Mouse (Mus musculus): ENCODE data around the gene Kalrn. TPM values are rescaled to one million over a fixed set of nuclear protein-coding genes. Genes with fewer than 3 reads are reported as not detected.
"Not testable (repeated sequence)": the region's sequence is repeated elsewhere in the genome, so short reads cannot be mapped to it uniquely, and the experiment has no call there.

The Kalrn gene
- total RNA-seq, 2 experiments from 2014 or later = 30.2 to 32.1 TPM

DNA sequence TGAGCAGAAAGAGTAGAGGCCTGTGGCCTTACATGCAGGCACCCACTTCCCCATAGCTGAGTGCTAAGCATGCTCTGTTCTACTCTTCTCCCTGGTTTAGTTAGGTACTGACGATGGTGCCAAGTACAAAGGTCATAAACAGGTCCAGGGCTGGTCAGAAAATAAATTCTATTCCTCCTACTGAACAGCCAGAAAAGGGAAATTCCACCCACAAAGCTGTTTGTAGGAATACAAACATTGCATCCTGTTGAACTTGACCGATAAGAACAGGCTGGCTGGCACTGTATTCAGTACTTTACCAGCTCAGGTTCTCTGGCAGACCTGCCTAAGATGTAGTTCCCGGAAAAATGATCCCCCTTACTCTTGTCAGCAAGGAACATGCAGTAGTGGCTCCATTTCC lies 247.5 kb downstream of the Kalrn start:
- intact Hi-C loops (cut with DNase I) = no loop called here
- no peak for DNase-seq

DNA sequence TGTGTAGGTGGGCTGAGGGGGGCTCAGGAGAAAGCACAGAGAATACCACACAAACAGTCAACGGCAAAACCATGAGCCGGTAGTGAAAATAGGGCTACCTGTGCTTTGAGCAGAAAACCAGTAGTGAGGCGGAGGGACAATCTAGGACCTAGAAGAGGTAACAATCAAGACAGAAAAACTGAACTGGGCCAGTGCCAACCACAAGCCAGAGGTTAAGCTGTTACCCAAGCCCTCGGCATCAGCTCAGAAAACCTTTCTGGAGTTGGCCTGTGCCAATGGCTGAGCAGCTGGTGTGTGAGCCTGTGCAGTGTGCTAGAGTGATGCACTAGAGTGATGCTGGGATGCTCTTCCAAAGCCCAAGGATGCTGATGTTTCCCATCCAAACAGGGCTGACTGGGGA lies 248.2 kb downstream of the Kalrn start:
- intact Hi-C loops (cut with DNase I) = no loop called here
- DNase-seq = no peak

DNA sequence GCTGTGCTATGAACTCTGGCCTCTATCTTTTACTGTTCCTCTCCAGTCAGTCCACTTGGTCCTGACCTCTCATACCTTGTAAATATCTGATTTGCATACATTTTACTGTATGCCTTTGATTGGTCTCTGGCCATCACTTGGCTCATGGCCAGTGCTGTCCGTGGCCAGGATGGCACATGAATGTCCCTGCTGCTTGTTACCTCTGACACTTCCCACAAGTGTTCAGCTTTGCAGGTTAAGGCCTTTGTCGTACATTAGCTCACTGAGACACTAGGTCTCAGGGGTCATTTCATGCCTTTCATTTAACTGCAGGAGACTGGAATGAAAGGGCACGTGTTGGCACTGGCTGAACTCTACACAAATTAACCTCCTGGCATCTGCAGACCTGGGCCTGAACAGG lies 248.6 kb downstream of the Kalrn start:
- no peak for DNase-seq
- intact Hi-C loops (cut with DNase I) = no loop called here

DNA sequence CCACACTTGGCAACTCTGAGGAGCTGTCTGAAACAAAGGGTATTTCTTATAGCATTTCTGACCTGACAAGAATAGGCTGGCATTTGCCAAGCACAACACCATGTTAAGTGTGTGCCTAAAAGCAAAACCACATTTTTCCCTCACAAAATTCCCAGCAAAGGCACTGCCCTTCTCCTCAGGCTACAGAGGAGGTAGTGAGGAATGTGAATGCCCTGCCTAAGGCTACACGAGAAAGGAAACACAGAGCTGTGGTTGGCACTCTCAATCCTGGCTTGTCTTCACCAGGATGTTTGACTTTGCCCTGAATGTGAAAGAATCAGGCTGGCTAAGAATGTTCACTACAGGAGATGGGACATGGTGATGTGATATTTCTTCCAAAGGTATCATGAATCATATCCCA lies 249.8 kb downstream of the Kalrn start:
- DNase-seq = no peak

DNA sequence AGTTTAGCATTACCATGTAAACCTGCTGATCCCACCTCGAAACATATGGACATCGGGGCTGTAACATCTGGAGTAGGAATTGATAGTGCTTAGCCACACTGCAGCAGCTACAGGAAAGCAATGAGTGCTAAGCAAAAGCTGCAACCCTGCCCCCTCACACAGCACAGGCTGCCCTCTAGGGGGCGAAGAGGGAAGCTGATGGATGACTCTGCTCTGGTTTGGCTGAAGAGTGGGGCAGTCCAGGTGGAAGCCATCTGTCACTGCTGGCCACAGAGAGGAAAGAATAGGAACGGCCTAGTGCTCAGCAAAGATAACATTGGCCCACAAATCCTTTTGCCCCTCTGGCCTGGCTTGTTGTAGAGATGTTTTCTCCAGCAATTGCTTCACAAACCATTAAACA lies 250.8 kb downstream of the Kalrn start:
- intact Hi-C loops (cut with DNase I) = no loop called here
- DNase-seq = peak; percentile 76 to 77

More for the DNA sequence above, 249.8 kb downstream of the Kalrn start:
- intact Hi-C loops (cut with DNase I) = no loop called here

DNA sequence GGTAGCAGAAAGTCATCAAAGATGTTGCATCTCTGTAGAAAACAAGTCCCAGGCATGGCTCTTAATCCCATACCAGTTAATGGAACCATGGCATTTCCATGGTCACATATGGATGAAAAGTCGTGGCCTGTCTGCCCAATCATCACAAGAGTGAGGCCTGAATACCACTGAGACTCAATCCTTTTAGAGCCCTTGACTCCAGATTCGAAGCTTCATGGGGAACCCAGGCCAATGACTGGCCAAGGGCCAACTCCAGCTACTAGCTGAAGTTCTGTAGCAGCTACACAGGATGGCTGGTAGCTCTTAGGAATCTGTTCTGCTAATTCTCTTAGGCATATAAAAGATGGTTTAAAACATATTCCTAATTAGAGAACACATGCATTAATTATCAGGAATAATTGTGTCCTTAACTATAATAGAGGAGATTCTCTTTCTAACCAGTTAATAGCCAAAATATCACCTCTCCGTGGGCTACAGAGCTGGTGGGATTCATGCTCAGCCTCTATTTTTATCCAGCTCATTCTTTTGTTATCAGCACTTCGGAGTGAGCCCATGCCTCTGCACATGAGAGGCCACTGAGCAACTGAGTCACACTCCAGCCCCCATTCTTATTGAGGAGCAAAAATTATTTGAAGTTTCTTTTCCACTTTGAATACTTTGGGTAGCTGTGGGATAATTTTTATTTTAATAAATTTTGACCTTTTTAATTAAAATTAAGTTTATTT lies 252.1 kb downstream of the Kalrn start:
- intact Hi-C loops (cut with DNase I) = no loop called here

DNA sequence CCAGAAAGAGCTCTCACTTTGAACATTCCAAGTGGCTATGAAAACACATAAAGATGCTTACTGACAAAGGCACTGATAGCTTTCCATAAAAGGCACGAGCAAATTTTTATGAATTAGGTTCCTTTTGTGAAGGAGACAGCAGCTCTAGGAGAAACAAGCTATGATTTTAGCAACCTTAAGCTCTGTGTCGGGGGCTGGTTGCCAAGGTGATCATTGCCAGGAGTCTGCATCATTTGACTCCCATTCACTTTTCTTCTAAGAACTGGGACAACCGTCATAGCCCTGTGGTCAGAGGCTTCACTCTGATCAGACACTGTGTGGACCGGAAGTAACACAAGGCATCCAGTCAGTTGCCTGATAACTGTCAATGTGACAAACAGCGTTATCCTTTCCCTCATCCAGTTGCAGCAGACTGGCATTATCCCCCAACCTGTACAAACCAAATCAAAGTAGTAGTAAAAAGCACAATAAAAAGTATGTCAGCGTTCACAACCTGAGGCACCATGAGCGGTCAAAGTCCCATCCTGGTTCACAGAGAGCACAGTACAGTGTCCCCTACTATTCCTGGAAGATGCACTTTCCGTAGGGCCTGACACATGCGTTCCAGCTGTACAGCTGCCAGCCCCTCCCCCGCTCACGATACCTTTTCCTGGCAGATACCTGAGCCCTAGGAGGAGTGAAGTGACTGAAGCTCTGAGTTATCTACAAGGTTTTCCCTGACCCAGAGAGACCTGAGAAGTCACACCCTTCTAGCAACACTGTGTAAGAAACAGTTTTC lies 253.1 kb downstream of the Kalrn start:
- DNase-seq = peak; percentile 31 to 37
- intact Hi-C loops (cut with DNase I) = no loop called here

More for the DNA sequence above, 252.1 kb downstream of the Kalrn start:
- DNase-seq = no peak

DNA sequence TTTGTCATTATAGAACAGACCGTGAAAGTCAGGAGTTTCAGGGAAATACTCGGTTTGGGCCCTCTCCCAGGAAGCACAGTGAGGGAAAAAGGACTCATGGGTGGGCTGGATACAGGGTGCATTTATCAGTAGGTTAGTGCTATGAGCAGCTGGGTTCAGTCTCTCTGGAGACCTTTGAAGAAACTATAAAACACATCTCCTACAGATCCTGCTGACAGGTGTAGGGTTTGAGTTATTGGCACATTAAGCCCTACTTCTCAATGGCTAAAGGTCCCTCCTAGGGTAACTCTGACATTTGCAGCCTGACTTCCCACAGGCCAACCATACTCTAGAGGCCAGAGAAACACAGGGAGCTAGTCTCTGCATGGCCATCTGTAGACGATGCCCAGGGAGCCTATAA lies 256.2 kb downstream of the Kalrn start:
- no peak for DNase-seq
- intact Hi-C loops (cut with DNase I) = no loop called here

DNA sequence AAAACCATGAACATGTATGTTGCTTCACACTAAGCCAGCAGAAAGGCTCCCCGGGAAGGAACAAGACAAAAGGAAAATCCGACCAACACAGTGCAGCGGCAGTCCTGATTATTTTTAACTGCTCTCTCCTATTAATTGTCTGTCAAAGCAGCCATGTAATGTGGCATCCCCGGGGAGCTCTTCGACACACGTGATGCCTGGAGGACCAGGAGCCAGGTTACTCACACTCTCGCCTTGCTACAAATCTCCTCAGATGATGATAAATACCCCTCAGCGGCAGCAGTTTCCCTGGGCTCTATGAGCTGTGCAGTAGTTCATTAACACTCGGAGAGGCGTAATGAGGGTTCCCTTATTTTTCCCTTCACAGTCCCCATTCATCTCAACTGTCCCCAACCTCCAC lies 257.1 kb downstream of the Kalrn start:
- intact Hi-C loops (cut with DNase I) = no loop called here
- DNase-seq = no peak

DNA sequence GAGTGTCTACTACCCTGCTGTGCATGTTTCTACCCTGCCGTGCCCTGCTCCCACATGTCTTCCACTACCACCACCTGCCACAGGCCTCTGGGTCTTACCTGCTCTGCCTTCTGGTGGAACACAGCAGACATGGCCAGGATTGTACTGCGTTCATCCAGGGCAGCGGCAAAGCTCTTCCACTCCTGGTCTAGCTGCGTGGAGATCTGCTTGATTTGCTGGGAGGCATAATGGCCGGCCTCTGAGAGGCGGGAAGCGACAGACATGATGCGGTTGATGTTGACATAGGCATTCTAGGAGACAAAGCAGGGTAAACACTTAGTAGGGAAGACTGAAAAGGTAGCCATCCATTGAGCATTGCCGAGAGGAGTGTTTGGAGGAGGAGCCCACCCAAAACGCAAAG lies 259.3 kb downstream of the Kalrn start:
- intact Hi-C loops (cut with DNase I) = no loop called here
- DNase-seq = no peak

DNA sequence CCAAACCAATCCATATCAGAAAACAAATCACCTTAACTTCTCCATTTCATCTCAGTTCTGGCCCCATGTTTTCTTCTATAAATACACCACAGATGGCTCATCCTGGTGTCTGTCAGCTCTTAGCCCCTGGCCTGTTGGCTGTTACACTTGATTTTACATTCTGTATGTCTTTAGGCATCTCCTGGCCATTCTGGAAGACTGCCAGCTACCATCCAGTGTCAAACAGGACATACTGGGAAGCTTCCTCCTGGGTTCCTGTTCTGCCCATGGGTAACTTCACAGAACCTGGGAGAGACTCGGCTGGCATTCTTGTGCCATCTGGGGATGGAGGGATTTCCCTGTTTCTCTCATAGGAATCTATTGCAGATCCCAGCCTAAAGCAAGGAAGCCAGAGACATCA lies 261.8 kb downstream of the Kalrn start:
- intact Hi-C loops (cut with DNase I) = no loop called here
- no peak for DNase-seq

DNA sequence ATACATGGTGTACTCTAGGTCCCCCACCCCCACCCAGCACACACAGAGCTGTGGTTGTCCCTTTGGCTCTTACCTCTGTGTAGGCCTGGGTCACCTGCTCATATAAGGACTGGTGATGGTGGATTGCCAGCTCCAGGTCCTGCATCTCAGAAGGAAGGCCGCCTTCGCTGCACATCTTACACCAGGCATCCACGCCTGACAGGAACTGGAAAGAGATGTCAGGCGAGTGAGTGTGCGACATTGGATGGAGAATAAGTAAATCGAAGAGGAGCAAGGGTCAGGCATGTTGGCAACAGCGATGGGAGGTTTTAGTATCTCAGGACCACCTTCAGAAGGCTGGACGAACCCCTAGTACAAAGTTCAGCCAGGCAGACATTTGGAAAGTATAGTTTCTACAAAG lies 263.0 kb downstream of the Kalrn start:
- intact Hi-C loops (cut with DNase I) = no loop called here
- DNase-seq = no peak

DNA sequence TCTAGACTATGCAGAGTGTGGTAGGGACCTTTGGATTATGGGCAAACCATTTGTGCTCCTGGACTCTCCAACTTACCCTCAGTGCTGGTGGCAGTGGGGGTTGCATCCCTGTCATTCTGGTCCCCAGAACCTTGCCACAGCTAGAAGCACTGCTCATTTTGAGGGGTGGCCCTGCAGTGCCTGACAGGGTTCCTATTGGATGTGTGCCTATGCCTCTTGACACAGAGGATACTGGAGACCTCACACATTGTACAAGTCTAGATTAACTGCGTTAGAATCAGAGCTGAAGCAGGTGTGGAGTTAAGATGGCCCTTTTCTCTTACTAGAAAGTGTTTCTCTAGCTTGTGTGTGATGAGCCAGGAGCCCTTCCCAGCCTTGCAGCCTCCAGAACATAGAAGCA lies 265.0 kb downstream of the Kalrn start:
- intact Hi-C loops (cut with DNase I) = no loop called here
- DNase-seq = no peak

DNA sequence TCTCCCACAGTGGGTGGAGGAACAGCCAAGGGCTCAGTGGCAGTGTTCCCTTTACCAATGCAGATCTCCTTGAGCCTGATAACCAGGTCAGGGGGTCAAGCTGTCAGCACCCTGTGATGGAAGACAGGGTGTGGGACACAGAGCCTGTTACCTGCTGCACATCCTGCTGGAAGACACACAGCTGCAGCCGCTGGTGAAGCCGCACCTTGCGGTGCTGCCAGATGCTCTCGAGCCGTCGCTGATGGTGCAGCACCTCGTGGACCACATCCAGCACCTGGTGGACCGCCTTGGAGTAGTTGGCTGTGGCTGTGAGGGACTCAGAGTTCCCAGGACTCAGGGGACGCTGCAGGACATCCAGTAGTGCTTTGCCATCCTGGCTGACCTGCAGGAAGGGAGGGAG lies 265.9 kb downstream of the Kalrn start:
- DNase-seq = no peak
- intact Hi-C loops (cut with DNase I) = no loop called here

DNA sequence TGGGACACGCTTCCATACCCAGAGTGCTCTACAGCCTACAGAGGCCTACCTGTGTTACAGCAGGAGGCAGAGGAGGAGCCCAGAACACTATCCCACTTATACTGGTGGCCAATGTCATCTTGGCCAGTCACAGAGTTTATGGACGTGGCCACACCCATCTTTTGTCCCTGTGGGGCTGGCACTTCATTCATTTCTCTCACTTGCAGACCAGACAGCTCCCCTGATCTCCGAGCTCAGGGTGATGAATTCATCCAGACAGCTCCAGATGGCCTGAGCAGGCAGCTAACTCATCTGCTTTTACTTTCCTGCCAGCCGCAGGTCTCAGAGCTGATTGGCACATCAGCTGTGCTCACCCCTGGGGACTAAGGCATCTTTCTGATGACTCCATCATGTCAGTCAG lies 267.7 kb downstream of the Kalrn start:
- intact Hi-C loops (cut with DNase I) = no loop called here
- no peak for DNase-seq

DNA sequence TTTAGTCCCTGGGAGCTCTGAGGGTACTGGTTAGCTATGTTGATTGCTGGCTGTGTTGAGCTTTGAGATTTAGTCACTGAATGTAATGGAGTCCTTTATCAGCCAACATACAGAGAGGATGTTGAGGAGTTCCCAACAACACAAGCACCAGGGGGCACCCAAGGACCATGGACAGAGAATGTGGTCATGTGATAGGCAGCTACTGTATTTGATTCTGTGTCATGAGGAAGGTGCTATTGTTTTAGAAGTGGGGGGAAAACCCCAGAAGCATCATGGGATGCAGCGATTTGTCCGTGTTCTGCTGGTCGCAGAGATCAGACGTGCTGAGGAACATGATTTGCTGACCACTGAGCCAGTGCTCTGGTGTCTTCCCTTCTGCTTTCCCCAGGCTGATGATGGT lies 269.5 kb downstream of the Kalrn start:
- not testable (repeated sequence) for DNase-seq
- intact Hi-C loops (cut with DNase I) = loop anchor here (5.0 kb wide), 3 partner anchors 228 to 398 kb away; no protein-coding TSS in a partner anchor

DNA sequence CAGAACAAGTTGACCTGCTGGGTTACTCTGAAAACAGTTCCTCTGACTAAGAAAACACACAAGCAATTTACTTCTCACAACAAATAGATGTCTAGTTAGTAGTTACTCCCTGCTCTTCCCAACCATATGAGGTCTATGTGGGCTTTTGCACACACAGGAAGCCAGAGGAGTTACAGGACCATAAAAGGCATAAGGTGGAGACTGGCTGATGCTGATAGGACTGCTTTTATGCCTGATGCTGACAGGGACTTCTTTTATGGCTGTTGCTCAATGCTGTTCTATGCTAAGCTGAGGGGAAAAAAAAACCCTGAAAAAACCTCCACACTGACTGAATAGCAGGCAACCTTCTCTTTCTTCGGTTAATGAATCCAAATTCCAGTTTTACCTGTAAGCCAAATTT lies 270.8 kb downstream of the Kalrn start:
- intact Hi-C loops (cut with DNase I) = loop anchor here (5.0 kb wide), 3 partner anchors 230 to 400 kb away; no protein-coding TSS in a partner anchor
- no peak for DNase-seq

DNA sequence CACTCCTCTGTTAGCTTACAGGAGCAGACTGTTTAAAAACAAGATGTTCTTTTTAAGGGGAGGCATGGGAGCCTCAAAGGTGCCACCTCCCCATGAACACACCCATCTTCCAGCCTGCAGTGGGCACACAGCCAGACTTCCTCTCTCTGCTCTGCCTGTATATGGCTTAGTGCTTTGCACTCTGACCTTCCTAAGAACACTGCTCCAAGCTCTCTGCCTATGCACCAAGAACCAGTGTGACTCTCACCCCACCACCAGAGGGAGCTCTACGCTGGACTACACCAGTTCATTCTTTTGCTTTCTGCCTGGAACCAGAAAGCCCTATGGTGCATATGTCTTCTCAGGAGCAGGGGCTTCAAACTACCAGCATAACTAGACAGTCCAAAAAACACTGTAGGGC lies 271.3 kb downstream of the Kalrn start:
- peak in 1 of 2 experiments; percentile 6 for DNase-seq
- intact Hi-C loops (cut with DNase I) = loop anchor here (5.0 kb wide), 3 partner anchors 230 to 400 kb away; no protein-coding TSS in a partner anchor

DNA sequence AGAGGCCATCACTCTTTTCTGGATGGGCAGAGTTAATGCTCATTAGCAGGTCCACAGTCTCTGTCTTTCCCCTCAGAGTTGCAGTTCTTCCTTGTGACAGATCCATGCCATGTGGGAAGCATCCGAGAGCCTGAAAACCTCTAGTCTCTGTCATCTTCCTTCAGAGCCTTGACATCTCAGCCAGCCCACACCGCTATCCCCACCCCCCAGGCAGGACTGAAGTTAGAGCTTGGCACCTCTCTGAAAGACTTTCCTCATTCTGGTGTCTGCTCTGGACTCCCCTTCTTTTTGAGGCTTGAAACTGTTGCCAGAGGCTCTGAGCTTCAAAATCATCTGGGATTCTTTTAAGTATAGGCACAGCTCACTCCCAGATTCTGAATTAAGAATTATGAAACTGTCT lies 274.1 kb downstream of the Kalrn start:
- intact Hi-C loops (cut with DNase I) = no loop called here
- no peak for DNase-seq

DNA sequence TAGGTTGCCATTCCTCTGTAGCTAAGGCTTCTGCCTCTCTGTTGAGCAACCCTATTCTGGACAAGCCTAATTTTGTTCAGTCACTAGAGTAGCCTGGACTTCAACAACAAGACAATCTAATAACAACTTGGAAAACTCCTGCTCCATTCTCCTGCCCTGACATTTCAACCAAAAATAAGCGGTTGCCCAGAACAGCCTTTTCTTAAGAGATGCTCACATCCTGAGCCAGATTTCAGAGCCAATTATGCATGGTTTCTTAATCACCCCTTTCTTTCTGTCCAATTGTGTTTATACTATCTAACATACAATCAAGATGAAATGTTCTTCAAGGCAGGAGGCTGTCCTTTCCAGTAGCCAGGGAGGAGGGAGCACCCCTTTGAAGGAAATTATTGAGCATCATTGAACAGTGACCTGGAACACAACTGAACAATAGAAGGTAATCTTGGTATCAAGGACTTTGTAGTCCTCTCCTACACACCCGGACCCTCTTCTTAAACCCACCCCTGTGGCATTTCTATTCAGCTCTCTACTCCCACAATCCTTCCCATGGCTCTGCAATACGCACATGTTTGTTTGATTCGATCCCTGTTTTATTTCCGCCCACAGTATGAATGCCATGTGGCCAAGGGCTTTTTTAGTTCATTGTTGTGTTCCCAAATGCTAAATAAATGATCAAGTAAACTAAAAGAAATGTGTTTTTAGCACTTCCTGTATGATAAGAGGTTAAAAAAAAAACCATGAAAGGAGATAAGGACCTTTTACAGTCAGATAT lies 275.2 kb downstream of the Kalrn start:
- no peak for DNase-seq
- intact Hi-C loops (cut with DNase I) = no loop called here

DNA sequence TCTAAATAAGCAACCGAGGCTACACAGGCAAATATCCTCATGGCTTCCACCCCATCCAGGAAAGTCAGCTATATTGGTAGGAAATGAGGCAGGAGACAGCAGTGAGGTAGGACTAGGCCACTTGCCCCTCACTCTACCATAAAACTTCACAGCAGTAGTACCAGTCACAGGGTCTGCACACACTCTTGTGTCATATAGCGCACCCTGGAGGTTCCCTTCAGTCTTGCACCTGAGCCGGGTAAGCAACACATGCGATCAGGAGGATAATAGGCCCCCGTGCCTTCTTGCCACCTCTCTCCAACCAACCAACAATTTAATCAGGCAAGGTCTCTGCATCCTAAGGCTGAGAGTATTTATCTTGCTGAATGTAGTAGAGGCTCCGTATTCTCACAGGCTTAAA lies 278.8 kb downstream of the Kalrn start:
- intact Hi-C loops (cut with DNase I) = no loop called here
- peak in 1 of 2 experiments; percentile 10 for DNase-seq

All from heart, postnatal 36 days (tissue).